Mouse (Mus musculus) heart, adult 18-20 months (tissue): ENCODE data around the gene P2ry6. TPM values are rescaled to one million over a fixed set of nuclear protein-coding genes. Genes with fewer than 3 reads are reported as not detected.

Experiments used
- DNase-seq, 2 experiments: peaks; one replicate each; pipeline ENCODE4 v3.0.0; 2021 to 2022; ENCODE audit warnings: mixed read lengths in 1 of 2
- total RNA-seq, 2 experiments: library from RNA; stranded (reverse); gene quantifications; 2 replicates each; pipeline ENCODE4 v1.2.3; 2021

The P2ry6 gene
- total RNA-seq, 2 experiments from 2014 or later = 3.2 TPM

GRCm38 (mm10) chr7:100918176-100918575 is 56.3 kb downstream of the P2ry6 start:
- DNase-seq = peak; percentile 82 to 88

- DNase-seq = no peak
Measured at GRCm38 (mm10) chr7:100917751-100918150, 56.7 kb downstream of the P2ry6 start.

DNA sequence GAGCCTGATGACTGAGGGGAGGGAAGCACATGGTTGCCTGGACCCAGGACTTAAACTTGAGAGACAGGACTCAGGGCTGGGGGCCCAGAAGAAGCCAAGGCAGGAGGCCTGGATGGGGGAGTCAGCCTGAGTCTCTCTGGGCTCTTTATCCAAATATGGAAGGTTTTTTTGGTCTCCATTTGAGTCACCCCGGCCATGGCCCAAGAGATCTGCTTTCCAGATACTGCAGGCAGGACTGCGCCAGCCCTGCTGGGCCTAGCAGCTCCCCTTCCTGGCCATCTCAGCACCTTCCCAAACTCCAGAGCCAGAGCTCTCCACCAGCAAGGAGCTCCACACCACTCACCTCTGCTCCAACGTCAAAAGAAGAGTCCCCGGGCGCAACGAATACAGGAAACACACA is 57.9 kb downstream of the P2ry6 start:
- no peak for DNase-seq

DNA sequence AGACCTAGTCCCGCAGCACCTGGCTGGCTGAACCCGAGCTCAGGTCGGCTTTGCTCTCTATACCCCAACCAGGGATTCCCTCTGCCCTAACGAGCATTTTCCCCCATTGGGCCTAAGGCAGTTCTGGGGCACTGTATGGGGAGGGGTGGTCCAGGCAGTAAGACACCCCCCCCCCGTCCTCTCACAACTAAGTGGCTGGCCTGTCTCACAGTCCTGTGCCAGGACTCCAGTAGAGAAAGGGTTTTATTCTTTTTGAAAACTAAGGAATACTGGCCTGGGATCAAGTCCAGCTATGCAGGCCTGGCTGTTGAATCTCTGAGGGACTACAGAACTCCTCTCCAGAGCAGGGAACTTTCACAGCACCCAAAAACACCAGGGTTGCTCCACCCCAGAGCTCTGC is 59.2 kb downstream of the P2ry6 start:
- DNase-seq = no peak

DNA sequence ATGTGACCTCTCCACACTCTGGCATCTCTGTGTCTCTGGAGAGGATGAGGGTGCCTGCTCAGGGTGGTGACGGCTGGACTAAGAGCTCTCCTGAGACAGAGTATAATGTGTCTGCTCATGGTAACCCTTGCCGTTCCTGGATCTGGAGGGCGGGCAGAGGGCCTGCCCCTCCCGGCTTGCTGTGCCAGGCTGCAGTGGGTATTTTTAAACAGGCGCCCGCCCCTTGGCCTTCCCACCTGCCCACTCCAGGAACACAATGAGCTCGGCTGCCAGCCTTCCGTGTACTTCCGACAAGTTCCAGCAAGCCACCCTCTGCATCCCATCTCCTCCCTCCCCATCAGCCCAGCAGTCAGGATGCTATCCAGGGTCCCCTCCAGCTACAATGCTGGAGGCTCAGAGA is 62.7 kb downstream of the P2ry6 start:
- peak; percentile 49 to 75 for DNase-seq

GRCm38 (mm10) chr7:100911246-100911770 is 63.1 kb downstream of the P2ry6 start:
- peak; percentile 53 to 68 for DNase-seq

GRCm38 (mm10) chr7:100908567-100908966 is 65.9 kb downstream of the P2ry6 start:
- peak; percentile 57 to 76 for DNase-seq

GRCm38 (mm10) chr7:100908061-100908460 is 66.4 kb downstream of the P2ry6 start:
- peak; percentile 72 to 81 for DNase-seq

- DNase-seq = peak; percentile 83 to 93
Measured at GRCm38 (mm10) chr7:100907231-100907630, 67.2 kb downstream of the P2ry6 start.

- no peak for DNase-seq
Measured at GRCm38 (mm10) chr7:100906029-100906789, 68.2 kb downstream of the P2ry6 start.

DNA sequence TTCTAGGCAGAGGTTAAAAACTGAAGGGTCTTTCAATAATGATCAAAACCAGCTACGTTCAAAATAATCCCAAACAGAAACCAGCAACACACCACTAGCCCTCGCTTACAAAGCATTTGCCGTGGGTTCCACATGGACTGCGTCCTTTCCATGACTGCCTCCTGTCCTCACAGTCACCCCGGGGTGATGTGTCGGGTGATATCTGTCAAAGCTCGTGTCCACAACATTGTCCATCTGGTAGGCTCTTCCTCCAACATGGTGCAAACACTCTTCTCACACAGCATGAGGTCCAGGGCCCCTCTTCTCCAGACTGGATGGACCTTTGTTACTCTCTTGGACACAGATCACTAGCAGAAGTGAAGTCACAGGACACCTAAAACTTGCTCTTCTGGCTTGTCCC is 69.4 kb downstream of the P2ry6 start:
- no peak for DNase-seq

DNA sequence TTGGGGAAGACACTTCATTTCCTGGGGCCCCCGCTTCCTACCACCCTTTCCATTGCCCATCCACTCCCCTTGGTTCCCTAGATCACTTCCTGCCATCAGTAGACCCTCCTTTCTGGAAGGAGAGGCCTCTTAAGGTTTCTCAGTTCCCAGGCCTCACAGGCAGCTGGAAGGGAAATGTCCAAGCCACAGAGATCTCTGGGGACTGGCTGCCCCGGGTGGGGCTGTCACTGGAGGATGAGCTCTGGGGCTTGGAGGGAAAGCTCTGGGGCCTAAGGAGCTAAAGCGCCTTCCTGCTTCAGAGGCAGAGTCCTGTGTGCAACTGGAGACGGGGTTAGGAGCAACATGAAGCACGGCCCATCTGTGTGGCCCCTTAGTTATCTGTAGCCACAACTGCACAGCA is 69.8 kb downstream of the P2ry6 start:
- DNase-seq = peak in 1 of 2 experiments; percentile 64

GRCm38 (mm10) chr7:100902451-100903137 is 71.9 kb downstream of the P2ry6 start:
- no peak for DNase-seq

DNA sequence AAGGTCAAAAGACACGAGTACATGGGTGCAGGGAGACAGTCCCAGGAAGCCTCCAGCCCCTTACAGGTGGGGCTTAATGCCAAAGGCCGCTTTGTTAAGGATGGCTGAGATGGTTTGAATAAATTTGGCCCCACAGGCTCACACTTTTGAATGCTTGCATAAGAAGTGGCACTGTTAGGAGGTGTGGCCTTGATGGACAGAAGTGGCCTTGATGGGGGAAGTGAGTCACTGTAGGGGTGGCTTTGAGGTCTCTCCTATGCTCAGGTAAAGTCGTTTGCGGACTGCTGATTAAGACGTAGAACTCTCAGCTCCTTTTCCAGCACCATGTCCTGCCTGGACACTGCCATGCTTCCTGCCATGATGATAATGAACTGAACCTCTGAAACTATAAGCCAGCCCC is 76.6 kb downstream of the P2ry6 start:
- no peak for DNase-seq

DNA sequence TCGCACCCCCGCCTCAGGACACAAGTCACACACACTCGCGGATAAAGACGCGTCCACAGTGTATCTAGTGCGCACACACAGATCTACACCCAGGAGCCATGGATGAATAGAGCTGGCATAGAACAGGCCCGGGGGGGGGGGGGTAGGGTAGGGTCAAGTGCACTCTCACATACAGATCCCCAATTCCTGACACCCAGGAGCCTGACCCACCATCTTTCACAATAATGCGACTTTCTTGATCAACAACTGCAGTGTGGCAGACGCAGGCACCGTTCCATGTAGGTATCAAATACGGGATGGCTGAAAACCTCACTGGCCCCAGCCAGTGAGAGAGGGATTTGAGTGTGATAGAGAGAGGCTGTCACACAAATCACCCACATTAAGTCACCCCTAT is 79.6 kb downstream of the P2ry6 start:
- no peak for DNase-seq

- peak in 1 of 2 experiments; percentile 46 for DNase-seq
Measured at GRCm38 (mm10) chr7:100894057-100894832, 80.2 kb downstream of the P2ry6 start.

DNA sequence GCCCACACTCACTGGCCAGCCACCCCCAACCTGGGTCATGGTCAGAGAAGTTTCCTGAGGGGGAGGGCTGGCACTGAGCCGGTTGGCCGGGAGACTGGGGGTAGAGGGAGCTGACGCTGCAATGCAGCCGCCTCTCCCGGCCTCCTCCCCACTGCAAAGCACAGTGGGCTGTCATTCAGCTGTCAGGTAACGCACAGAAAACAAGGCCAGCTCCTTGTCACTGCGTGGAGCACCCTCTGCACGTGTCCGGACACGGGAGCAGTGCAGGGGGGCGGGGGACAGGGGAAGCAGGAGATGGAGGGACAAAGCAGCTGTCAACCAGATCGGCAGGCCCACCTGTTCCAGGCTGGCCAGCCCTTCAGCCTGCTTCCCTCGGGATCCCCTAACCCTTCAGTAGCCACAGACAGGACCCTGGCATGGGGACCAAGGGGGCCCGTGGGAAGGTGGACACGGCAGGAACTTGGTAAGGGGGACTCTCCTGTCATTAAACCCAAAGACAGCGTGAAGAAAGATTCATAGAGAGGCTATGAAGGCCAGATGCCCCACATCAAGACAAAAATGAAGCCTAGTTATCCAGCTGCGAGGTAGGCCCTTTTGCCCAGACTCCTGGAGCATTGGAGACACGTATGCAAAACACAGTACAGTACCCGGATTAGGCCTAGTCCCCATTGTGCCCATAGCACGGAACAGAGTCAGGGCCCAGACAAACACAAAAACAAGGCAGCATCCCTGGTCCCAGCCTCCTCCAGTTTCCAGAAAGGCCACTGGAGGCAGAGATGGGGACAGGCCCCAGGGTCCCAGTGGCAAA is 81.0 kb downstream of the P2ry6 start:
- DNase-seq = no peak
